Mouse (Mus musculus) left cerebral cortex, adult 9 months (tissue): ENCODE measurements around the gene Aebp1.
A peak's percentile ranks its signal among the peaks of the same experiment; 100 is the strongest.

Experiments
- DNase-seq, 2 experiments: peaks; one replicate each; pipeline ENCODE4 v3.0.0; 2022; ENCODE audit warnings: low spot score in 2 of 2

Aebp1 gene

GRCm38 (mm10) chr11:5893807-5894206 lies 32.1 kb downstream of the Aebp1 start:
- DNase-seq = no peak

GRCm38 (mm10) chr11:5897230-5897629 lies 35.5 kb downstream of the Aebp1 start:
- DNase-seq = no peak

- no peak for DNase-seq
These were observed 36.1 kb downstream of the Aebp1 start for GRCm38 (mm10) chr11:5897839-5898238.

GRCm38 (mm10) chr11:5898531-5898930 lies 36.8 kb downstream of the Aebp1 start, which contains the start of gene Myl7:
Gene Myl7, minus strand, starts transcription at chr11:5898782.
- no peak for DNase-seq

- DNase-seq = no peak
These were observed 37.5 kb downstream of the Aebp1 start for GRCm38 (mm10) chr11:5899286-5899685.

GRCm38 (mm10) chr11:5901320-5901719 lies 39.6 kb downstream of the Aebp1 start:
- DNase-seq = no peak

- peak in 1 of 2 experiments; percentile 61 for DNase-seq
These were observed 40.2 kb downstream of the Aebp1 start for GRCm38 (mm10) chr11:5901950-5902349.

GRCm38 (mm10) chr11:5902390-5902789 lies 40.6 kb downstream of the Aebp1 start:
- DNase-seq = no peak

- peak in 1 of 2 experiments; percentile 32 for DNase-seq
These were observed 42.1 kb downstream of the Aebp1 start for GRCm38 (mm10) chr11:5903844-5904243.

GRCm38 (mm10) chr11:5904357-5904756 lies 42.6 kb downstream of the Aebp1 start:
- no peak for DNase-seq

GRCm38 (mm10) chr11:5904871-5905270 lies 43.1 kb downstream of the Aebp1 start:
- DNase-seq = no peak

- DNase-seq = no peak
These were observed 44.2 kb downstream of the Aebp1 start for GRCm38 (mm10) chr11:5905778-5906518.

- no peak for DNase-seq
These were observed 45.3 kb downstream of the Aebp1 start for GRCm38 (mm10) chr11:5907096-5907495.

- DNase-seq = no peak
These were observed 46.9 kb downstream of the Aebp1 start for GRCm38 (mm10) chr11:5908642-5909041.

- peak in 1 of 2 experiments; percentile 83 for DNase-seq
These were observed 50.9 kb downstream of the Aebp1 start for GRCm38 (mm10) chr11:5912635-5913034.

GRCm38 (mm10) chr11:5913256-5913655 lies 51.5 kb downstream of the Aebp1 start:
- peak in 1 of 2 experiments; percentile 33 for DNase-seq

- no peak for DNase-seq
These were observed 52.2 kb downstream of the Aebp1 start for GRCm38 (mm10) chr11:5913936-5914335.

GRCm38 (mm10) chr11:5914940-5915339 lies 53.2 kb downstream of the Aebp1 start:
- DNase-seq = no peak

- peak in 1 of 2 experiments; percentile 58 for DNase-seq
These were observed 53.9 kb downstream of the Aebp1 start for GRCm38 (mm10) chr11:5915429-5916177.

GRCm38 (mm10) chr11:5916178-5916548 lies 54.4 kb downstream of the Aebp1 start:
- no peak for DNase-seq

GRCm38 (mm10) chr11:5918111-5918510 lies 56.4 kb downstream of the Aebp1 start:
- DNase-seq = no peak

GRCm38 (mm10) chr11:5919606-5920005 lies 57.9 kb downstream of the Aebp1 start:
- DNase-seq = no peak
